Mouse (Mus musculus) ES-E14 (cell line): ENCODE data around the gene Fbxl8.

Experiments used
- CHD2 ChIP-seq: IDR thresholded peaks from 2 replicates; pipeline ENCODE4 v1.6.1; 2014; ENCODE audit warnings: mild to moderate bottlenecking, low read depth, low read length, inconsistent platforms
- HCFC1 ChIP-seq: IDR thresholded peaks from 2 replicates; pipeline ENCODE4 v1.6.1; 2012; ENCODE audit warnings: low read length, inconsistent platforms, borderline replicate concordance; ENCODE audit not compliant: insufficient read depth
- MAFK ChIP-seq: IDR thresholded peaks from 2 replicates; pipeline ENCODE4 v1.6.1; 2014; ENCODE audit warnings: mild to moderate bottlenecking, low read depth, low read length, inconsistent platforms; ENCODE audit not compliant: insufficient read depth
- ZC3H11A ChIP-seq: IDR thresholded peaks from 2 replicates; pipeline ENCODE4 v1.6.1; 2012; ENCODE audit warnings: low read depth, mild to moderate bottlenecking, inconsistent platforms, low read length, borderline replicate concordance
- ZNF384 ChIP-seq: IDR thresholded peaks from 2 replicates; pipeline ENCODE4 v1.6.1; 2012; ENCODE audit warnings: low read depth, low read length, inconsistent platforms

DNA sequence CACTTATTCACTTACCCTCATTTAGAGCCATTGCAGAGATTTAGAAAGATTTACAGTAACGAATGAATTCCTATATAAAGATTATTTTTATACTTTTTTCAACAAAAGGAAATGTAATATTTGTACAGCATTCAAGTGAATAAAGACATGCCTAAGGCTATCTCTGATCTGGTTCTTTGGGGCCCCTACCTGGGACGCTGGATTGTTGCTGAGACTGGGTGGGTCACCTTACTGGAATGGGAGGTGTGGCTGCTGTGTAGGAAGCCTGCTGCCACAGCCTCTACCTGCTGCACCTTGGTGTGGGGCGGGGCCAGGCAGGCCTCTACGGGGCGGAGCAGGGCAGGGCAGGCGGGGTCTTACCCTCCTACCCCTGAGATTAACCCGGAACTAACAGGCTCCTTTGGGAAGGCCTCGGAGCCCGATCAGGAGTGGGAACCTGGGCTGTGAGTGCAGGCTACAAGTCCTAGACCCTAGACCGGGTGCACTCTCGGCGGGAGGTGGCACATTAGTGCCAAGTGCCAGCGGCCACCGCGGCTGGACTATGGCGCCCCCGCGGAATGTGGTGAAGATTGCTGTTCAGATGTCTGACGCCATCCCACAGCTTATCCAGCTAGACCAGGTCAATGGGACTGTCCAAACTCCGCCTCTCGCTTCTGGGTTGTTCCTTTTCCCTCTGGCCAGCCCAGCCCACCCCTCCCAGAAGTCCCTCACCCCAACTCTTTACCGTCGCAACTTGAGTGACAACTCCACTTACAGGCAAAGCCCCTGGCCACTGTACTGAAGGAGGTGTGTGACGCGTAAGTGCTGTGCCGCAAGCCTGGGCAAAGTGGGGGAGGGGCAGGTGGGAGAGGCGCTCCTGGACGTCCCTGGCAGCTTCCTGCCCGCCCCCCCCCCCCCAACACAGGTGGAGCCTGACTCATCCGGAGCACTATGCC is 41.0 kb downstream of the Fbxl8 start, which contains the start of gene Elmo3:
- TF ChIP-seq HCFC1 (0 out of 2 replicates have a peak, but pooled peaks have one; percentile 32), MAFK (no peak), ZNF384 (no peak), CHD2 (no peak; the same call in 1 of the 2 replicates), ZC3H11A (no peak)
